Mouse (Mus musculus) spleen, postnatal 10 days (tissue): Measurements from ENCODE around the gene Scarb2.

Experiments
- DNase-seq, 2 experiments: peaks; one replicate each; pipeline ENCODE4 v3.0.0; 2021 to 2022; ENCODE audit warnings: low spot score in 2 of 2

The Scarb2 gene

DNA sequence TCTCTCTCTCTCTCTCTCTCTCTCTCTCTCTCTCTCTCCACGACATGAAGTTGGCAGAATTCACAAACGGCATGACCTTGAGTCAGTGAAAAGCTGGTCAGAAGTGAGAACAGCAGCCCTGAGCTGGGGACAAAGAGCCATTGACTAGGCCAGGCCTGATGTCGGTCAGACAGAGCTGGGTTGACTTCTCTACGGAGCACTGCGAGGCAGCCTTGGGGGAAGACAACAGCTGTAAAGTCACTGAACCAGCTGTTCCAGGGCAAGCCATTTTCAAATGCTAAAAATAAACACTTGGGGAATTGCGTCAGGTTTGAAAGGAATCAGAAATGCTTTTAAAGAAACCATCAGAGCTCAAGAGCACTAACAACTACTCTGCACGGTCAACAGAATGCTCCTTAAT, 13.2 kb downstream of the Scarb2 start:
- no peak for DNase-seq

DNA sequence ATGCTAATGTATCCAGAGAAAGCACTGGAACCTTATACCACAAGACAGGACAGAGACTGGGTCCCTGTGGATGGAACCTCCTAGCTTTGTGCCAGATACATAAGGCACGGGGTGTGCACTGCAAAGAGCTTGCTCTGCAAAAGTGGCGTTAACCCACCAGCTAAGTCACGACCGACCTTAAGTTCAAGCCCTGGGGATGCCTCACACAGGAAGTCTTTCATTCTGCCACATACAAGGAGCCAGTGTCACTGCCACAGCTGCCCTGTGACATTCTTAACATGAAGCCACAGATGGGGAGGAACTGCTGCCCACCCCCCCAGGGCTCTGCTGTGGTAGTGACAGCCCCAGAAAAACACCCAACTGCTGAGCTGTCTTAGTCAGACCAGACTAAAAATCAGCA, 15.9 kb downstream of the Scarb2 start:
- peak in 1 of 2 experiments; percentile 29 for DNase-seq

DNA sequence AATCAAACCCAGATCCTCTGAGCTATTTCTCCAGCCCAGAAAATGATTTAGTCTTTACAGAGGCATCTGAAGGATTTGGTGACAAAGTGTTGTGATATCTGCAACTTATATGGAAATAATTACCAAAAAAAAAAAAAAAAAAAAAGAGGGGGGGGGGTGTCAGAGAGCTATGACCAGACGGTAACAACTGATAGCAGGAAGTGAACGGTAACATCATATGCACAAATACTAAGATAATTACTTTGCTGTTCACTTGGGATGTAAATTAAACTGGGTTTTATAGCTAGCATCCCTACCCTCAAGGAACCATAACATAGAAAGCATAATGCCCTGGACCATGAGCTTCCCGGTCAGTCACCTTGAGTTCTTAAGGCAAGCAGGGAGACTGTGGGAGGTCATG, 16.3 kb downstream of the Scarb2 start:
- no peak for DNase-seq

DNA sequence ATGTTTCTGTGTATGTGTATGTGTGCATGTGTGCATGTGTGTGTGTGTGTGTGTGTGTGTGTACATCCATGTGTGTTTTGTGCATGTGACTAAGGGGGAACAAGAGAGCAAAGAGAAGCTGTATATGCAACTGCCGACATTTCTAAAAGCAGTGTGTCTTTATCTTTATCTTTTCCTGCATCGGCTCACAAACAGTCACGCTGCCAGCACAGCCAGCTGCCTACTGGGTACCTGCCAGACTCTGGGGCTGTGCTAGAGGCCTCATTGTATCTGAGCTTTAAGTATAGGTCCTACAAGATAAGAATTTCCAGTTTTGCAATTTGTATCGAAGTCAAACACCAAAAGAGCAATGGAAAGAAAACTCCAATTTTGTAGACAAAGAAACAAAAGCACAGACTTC, 17.1 kb downstream of the Scarb2 start:
- no peak for DNase-seq

DNA sequence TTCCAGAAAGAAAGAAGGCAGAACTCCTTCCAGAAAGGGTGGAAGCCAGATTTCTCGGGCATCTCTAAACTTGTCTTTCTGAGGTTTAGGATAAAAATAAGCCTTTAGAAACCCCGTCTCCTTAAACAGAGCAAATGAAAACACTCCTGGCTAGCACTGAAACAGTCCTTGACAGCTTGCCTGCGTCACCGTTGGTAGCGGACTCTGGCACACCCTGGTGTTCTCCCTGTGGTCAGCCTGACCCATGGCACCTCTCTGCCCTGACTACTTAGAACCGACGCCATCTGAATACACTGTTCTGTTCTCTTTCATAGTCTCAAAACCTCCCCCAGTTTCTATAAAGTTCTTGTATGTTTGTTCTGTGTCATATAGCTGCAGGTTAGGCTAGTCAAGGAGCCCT, 17.7 kb downstream of the Scarb2 start:
- DNase-seq: no peak

DNA sequence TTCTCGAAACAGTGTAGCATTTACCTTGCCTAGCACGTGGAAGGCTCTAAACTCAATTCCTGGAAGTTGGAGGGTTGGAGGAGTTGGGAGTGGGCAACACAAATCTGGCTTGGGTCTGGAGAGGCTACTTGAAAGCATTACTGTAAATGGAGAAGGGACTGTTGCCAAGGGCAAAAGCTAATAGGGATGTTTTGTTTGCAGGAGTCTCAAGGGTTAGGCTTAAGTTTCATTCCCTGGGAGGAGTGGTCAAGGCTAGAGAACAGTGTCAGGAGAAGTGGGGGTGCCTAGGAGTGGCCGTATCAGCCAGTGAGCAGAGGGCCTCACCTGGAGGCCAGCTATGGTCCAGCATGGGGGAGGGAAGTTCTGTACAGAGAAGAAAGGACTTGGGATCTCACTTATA, 18.2 kb downstream of the Scarb2 start:
- no peak for DNase-seq

DNA sequence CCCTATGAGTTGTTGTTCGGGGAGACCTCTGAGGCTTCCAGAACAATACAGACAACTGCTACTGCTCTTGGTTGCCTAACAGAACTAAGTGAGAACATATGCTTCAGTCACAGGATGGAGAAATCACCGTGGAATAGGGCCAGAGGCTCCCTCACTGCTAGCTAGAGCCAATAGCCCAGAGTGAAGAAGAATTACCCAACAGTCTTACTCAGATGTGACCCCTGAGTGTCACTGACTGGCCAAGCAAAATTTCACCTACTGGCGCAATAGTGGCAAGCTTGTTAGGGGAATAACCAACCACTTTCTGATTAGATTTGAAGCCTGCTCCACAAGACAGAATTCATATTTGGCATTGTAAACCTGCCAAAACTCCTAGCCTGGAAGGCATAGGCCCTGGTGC, 19.9 kb downstream of the Scarb2 start:
- no peak for DNase-seq

DNA sequence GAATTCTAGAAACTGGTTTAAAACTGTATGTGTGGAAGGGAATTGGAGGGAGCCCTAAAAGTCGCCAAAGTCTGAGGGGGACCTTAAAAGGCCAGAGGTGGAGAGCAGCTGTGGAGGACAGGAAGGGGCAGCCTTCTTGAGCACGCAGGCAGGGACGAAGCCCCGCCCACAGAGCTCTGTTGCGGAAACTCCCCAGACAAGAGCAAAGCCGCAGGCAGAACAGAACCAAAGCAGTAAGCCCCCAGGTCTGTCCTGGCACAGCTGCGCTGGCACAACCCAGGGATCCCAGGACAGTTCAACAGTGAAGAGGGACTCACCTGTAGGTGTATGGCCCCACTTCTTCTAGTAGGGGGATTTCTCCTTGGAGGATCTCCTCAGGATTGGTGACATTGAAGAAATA, 21.8 kb downstream of the Scarb2 start:
- DNase-seq: peak in 1 of 2 experiments; percentile 48

DNA sequence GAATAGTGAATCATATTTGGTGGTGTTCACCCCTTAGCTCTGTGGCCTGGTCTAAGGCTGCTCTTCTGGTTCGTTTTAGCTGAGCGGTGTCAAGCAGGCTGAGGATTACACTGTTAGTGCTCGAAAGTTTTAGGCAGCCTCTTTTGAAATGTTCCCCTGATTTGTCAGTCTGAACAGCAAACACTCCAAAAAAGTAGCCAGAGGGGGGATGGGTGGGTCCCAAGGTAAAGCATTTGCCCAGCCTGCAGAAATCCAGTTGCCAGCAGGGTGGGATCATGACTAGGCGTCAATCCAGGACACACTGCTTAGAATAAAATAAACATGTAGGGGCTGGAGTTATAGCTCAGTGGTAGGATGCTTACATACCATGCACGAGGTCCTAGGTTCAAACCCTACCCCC, 33.8 kb downstream of the Scarb2 start:
- no peak for DNase-seq

DNA sequence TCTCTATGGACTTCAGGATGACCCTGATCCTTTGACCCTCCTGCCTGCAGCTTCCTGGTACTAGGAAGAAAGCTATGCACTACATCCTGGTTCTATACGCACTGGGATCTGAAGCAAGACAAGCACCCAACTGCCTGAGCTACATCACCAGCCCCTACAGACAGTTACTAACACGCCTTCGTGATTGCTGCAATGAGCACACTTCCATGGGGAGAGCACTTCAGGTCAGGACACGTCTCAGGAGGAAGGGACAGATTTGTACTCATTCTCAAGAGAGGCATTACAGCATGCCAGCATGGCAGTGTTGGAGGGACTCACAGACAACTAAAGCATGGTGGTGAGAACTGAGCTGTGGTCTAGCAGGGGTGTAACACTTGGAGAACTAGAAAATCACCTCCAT, 35.1 kb downstream of the Scarb2 start:
- DNase-seq: no peak

DNA sequence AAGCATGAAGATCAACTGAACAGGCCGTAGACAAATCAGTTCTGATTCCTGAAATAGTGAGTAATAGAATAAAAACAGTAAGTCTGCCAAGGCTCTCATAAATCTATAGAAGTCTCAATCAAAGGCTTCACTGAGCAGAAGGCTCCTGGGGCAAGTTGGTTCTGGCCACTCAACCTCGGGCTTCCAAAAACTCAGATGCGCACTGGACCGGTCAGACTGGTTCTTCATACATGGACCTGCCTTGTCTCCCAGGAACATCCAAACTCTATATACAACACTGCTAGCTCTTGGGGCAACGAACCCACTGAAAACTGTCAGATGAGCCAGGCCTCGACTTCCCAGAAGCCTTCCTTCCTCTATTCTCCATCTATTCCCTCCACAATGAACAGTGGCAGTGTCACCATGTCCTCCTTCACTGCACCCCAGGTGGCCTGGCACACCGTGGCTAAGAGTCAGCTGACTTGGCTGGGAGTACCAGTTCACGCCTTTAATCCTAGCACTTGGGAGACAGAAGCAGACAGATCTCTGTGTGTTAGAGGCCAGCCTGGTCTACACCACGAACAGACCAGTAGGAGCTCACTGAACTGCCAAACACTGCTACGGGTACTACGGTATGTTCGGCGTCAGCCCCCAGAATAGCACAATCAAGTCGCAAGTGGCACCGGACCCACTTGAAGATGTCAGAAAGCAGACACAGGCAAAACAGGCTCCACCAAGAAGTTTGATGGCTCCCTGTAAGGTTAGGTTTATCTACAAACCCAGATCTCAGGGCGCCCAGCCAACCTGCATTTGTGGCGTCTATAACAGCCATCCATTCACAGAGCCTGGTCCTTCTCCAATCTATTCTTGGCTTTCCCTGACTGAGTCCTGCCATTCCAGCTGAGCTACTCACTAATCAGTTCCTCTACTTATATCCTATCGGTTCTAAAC, 37.2 kb downstream of the Scarb2 start:
- DNase-seq: peak in 1 of 2 experiments; percentile 51

DNA sequence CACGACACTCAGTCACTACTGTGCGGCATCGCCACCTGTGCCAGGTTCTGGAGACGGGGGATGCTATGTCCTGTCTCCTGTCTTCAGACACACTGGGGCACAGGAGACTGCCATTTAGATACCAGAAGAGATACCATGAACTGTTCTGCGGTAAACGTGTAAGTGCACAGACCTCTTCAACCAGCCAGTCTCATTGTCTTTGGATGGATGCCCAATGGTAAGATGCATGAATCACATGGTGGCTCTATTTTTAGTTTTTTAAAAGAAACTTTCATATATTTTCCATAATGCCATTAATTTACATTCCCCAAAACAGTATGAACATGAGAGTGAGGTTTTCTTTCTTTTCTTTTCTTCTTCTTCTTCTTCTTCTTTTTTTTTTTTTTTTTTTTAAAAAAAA, 38.4 kb downstream of the Scarb2 start:
- no peak for DNase-seq

DNA sequence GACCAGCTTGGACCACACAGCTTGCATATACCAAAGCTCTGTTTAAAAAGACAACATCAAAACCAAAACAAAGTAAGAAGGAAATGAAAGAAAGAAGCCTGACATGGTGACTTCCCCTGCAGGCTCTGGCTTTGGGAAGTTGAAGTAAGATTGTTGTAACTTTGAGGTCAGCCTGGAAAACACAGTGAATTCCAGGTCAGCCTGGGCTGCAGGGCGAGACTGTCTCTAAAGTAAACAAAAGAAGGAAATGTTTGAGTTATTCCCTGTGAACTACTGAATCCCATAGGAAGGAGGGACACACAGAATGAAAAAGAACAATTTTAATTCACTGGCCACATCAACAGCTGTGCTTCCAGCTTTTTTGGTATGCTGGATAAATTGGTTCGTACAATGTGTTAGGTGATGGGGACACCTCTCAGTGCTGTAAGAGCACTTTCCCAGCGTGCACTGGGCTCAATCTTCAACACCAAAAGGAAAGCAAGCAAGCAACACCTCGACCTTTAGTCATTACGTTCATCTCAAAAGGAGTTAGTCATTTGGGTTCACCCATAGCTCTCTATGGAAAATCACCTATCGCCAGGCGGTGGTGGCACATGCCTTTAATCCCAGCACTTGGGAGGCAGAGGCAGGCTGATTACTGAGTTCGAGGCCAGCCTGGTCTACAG, 39.4 kb downstream of the Scarb2 start:
- no peak for DNase-seq

DNA sequence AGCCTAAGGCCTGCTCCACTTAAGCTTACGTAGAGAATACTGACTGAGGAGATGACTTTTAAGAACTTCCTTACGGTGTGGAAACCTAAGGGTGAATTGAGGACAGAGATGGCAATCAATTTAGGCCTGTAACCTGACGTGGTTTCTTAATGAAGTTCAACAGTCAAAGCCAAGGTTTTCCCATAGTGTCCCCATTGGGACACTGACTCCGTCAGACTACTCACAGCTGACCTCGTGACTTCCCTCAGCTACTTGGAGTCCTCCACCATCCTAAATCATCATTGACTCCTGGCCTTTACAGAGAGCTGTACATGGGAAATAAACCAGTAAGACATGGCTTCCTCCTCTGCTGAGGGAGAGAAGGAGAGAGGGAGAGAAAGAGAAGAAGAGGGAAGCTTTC, 41.1 kb downstream of the Scarb2 start:
- DNase-seq: no peak

DNA sequence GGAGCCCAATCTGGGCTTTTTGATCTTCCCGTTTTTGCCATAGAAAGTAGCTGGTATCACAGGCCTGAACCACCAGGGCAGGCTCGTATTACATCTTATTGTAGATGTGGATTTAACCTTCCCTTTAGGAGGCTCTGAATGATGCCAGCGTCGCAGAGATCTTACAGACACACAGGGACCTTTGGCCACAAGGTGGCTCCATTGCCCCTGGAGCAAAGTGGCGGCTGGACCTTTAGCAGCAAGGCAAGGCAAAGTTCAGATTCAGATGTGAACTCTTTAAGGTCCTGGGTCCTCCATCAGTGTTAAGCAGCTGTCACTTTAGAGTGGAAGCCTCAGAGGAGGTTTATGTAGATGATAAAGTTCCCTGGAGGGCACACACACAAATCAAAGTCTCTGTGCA, 45.3 kb downstream of the Scarb2 start:
- peak; percentile 29 to 73 for DNase-seq

DNA sequence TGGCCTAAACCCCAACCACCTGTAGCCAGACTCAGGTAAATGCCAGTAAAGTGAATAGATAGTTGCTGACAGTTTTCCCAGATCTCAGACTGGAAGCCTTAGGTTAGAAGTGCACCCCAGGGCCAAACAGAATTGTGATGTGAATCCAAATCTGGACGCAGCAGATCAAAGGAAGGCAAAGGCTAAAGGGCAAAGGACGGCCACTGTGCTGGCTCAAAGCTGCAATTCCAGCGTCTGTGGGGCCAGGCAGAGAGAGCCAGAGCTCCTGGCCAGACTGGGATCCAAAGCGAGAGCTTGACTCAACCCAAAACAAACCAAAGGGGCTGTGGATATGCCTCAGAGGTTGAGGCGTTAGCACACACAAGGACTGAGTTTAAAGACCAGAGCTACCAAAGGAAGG, 47.9 kb downstream of the Scarb2 start:
- DNase-seq: no peak

DNA sequence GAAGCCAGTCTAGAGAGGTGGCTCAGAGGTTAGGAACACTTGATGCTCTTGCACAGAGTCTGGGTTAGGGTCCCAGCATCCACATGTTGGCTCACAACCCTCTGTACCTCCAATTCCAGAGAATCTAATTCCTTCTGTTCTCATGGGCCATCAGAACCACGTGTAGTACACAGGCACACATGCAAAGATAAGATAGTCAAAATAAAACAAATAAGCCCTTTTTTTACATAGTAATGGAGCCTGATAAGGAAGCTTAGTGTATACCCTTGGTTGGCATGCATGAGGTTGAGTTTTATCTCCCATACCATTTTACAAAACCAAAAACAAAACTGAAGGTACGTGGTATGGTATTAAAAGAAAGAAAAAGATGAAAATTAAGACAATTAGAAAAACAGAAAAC, 49.2 kb downstream of the Scarb2 start:
- DNase-seq: no peak

DNA sequence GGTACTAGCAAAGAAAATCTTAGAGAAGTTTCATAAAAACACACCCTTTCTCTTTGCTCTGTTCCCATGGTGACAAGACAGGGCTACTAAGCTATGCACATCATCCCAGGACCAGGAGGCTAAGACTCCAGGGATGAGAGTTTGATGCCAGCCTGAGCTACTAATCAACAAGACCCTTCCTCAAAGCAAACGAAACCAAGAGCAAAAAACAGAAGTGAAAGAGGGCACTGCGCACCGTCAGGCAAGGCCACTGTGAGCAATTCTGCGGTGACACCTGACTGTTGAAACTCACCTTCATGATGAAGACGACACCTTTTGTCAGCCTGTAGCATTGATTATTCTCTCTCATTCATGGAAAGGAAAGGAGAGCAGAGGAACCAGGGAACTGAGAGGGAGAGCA, 53.8 kb downstream of the Scarb2 start:
- DNase-seq: no peak

DNA sequence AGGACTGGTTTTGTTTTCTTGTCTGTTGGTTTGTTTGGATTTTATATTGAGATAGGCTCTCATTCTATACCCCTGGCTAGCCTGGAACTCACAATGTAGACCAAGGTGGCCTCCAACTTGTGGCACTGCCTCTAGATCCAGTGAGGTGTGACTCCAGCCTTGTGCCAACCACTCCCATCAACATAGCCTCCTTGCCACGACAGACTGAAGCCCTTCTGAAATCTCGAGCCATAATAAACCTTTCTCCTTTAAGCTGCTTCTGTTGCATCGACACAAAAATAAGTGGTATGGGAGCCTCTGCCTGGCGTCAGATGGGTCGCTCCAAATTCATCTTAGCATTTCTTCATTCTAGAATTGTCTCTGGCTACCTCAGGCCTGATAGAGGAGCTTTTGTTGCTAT, 59.9 kb downstream of the Scarb2 start:
- no peak for DNase-seq

DNA sequence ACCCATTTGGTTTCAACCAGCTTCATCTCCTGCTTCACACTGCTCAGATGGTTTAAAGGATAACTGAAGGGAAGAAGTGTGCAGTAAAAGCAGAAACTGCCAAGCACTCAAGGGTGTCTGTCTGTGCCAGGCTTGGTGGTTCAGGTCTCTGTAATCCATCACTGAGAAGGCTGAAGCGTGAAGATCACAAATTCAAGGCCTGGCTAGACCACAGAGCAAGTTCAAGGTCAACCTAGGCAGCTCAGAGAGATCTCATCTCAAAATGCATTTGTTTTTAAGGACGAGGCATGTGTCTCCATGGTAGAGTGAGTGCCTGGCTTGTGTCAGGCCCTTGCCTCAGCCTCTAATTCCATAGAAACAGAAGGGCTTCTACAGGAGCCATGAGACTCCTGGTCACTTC, 61.6 kb downstream of the Scarb2 start:
- DNase-seq: no peak

DNA sequence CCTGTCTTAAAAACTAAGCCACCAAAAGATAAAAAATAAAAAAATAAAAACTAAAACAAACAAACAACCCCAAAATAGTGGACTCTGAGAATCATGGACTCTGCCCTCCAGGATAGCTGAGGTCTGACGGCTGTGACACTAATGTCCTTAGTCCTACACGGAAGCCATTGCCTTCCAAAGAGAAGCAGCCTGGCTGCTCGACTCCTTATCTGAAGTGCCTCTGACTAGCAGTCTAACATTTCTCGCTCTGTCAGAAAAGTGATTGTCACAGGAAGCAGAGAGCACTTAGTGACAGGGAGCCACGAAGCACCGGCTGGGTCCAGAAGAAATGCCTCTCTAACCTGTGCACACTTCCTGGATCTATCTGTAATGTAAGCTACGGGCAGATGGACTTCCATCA, 63.7 kb downstream of the Scarb2 start:
- no peak for DNase-seq

DNA sequence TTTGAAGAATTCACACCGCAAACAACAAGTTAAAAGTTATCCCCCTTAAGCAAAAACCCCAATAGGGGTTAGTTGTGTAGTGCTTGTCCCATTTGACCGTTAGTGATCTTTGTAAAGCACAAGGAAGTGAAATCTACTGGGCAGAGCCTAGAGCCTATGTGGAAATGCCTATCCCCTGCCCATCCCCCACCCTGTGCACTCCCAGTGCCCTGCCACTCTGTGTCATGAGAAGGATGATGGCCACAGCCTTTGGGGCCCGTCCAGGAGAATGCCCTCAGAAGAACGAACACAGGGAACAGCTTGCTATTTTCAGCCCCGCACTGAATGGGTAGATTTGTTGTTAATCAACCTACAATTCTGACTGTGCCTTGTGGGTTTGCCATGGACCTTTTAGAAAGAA, 65.1 kb downstream of the Scarb2 start:
- peak in 1 of 2 experiments; percentile 50 for DNase-seq

DNA sequence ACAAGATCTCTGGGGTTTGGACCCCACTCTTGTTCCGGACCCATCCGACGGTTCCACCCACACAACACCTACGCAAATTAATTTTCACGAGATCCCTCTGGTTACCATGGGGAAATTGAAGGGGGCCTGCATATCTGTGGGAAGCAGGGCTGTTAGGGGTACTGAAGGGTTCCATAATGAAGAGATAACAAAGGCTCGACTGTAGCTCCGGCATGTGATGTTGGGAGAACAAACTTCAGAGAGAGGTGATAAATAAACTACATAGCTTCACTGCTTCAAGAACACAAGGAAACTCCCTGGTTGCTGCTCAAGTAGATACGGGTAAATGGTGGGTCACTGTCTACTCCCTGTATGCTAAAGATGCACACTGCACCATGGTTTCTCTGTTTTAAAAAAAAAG, 68.1 kb downstream of the Scarb2 start:
- DNase-seq: no peak
